Mouse (Mus musculus): ENCODE measurements around the gene Ddhd1. TPM values are rescaled to one million over a fixed set of nuclear protein-coding genes. Genes with fewer than 3 reads are reported as not detected.
"Not testable (repeated sequence)": the region's sequence is repeated elsewhere in the genome, so short reads cannot be mapped to it uniquely, and the experiment has no call there.

The Ddhd1 gene
- total RNA-seq, 2 experiments from 2014 or later = 8.2 to 8.3 TPM

DNA sequence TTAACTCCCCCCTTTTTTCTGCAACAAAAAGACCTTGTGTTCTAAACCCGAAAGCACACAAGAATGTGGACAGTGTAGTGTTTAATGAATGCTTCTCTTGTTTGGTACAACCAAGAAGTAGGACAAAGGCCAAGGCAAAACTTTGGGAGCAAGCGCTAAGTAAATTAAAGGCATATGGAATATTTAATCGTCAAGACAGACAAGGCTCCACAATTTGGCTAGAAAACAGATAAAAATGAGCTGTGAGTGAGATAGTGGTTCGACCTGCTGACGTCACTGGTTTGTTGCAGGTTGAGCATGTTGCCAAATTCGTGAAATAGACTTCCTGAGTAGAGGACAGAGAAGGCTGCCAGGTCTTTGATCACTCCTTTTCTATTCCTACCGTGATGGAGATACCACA lies 69.5 kb downstream of the Ddhd1 start:
- DNase-seq (ENCODE audit: low spot score) = no peak
- intact Hi-C loops (cut with DNase I) = no loop called here

DNA sequence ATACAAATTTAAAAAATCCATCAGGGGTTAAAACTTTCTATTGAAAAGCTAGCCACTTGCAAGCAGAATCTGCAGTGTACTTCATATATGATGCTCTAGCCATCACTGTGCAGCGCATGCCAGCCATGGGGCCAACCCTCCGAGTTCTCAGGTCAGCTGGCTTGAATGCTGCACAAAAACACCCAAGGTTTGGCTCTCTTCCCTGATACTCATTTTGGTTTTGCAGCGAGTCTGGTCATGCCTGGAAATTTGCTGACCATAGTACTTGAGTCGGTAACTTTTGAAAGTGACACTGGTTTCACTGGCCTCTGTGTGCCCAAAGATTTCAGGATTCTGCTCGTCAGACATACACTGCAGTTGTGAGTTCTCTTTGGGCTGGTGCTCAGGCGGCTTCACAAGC lies 70.4 kb downstream of the Ddhd1 start:
- DNase-seq (ENCODE audit: low spot score) = no peak

GRCm38 (mm10) chr14:45583494-45584027 lies 74.4 kb downstream of the Ddhd1 start:
- intact Hi-C loops (cut with DNase I) = no loop called here
- DNase-seq (ENCODE audit: low spot score) = no peak

More for the DNA sequence above, 70.4 kb downstream of the Ddhd1 start:
- intact Hi-C loops (cut with DNase I) = no loop called here

DNA sequence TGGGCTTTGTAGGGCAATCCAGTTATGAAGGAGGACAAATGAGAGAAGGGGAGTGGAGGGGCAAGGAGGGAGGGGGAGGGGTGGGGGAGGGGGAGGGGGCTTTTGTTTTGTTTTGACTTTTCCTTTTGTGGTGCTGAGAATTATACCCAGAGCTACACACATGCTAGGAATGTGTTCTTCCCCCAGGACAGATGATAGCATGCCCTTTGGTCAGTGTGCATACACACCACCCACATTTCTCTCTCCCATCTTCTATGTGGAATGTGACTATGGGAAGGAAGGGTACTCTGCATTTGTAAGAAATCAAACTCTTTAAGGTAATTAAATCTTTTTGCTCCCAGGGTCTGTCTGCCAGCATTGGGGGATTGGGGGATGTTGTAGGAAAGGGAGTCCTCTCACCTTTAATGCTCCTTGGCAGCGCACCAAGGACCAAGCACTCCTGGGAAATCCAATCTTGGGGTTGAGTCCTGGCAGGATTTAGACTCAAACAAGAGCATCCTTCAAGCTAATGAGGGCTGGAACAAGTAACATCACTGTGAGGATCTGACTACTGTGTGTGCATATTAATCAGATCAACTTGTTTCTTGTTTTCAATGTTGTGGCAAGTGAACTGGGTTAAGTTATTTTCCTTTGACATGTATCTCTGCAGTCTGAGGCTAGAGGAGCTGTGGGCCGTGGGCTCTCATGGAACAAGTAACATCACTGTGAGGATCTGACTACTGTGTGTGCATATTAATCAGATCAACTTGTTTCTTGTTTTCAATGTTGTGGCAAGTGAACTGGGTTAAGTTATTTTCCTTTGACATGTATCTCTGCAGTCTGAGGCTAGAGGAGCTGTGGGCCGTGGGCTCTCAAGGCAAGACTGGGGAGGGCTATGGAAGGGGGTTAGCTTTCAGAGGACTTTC lies 76.8 kb downstream of the Ddhd1 start:
- DNase-seq (ENCODE audit: low spot score); intact Hi-C loops (cut with DNase I): not testable (repeated sequence)

DNA sequence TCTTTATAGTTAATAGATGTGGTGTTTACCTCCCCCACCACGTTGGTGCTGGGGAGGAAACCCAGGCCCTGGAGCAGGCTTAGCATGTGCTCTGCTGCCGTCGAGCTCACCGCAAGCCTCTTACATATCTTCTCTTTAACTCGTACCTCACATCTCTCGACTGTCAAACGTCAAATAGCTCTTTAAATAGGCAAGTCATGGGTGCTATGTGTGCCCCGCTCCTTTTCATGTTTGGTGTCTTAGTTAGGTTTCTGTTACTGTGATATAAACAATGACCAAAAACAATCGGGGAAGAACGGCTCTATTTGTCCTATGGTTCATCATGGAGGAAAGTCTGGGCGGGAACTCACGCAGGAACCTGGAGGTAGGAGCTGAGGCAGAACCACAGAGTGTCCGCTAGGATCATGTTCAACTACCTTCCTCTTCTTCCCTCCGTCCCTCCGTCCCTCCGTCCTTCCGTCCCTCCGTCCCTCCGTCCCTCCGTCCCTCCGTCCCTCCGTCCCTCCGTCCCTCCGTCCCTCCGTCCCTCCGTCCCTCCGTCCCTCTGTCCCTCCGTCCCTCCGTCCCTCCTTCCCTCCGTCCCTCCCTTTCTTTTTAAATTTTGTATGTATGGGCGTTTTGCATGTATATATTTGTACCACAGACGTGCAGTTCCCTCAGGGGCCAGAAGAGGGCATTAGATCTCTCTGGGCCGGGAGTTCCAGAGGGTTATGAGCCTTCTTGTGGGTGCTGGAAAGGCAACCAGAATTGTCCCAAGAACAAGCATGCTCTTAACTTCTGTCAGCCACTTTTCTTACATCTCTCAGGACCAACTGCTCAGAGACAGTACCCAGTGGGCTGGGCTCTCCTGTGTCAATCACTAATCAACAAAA lies 91.6 kb downstream of the Ddhd1 start:
- intact Hi-C loops (cut with DNase I) = loop anchor here (2.0 to 5.0 kb wide), 3 partner anchors 36 to 206 kb away; no protein-coding TSS in a partner anchor
- DNase-seq (ENCODE audit: low spot score) = no peak

DNA sequence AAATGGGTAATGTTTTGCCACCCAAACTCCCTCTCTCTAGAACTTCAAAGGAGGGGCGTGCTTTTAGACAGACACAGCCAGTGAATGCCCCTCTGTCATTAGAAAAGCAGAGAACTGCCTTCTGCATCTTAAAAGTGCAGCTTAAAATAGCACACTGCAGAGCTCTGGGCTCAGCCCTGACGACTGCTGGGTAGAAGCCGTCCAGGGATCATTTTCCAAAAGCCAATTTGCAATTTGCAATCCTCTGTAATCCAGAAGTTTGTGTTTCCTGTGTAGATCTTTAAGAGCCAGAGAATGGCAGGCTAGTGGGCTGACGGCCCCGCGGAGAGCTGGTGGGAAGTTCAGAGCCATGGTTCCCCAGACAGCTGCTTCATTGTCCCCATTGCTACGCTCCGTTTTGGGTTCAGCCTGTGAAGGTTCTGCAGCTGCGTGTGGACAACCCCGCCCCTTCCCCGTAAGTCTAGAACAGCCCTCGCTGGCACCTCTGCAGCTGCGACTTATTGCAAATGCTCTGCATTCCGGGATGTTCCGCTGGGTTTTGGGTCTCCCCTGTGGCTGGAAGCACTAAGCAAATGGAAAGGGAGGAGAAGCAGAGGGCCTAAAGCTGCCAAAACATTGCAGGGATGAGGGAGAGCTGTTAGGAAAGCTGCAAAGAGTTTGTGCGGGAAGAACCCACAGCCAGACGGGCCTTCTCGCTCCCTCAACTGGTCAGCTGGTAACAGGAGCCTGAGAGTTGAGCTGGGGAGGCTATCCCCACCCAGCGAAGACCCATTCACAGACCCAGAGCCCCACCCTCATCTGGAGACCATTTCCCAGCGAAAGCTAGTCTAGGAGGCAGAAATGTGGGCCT lies 92.5 kb downstream of the Ddhd1 start:
- peak; percentile 27 for DNase-seq (ENCODE audit: low spot score)
- intact Hi-C loops (cut with DNase I) = loop anchor here (2.0 to 5.0 kb wide), 3 partner anchors 37 to 207 kb away; no protein-coding TSS in a partner anchor

DNA sequence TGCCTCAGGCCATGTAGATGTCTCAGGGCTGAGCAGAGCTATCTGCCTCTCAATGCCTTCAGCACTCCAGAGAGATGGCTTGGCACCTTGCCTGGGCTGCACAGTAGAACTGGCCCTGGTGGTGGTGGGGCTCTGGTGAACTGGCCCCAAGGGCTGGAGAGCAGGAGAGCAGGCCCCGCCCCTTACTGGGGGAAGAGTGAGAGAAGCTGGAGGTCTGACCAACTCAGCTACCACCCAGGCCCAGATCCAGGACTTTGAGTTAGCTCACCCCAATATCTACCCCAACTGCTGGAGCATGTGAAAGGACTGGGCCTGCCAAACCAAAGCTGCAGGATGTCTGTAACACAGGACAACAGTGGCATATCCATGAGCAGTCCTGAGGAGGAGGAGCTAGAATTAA lies 94.4 kb downstream of the Ddhd1 start:
- DNase-seq (ENCODE audit: low spot score) = peak; percentile 44
- intact Hi-C loops (cut with DNase I) = no loop called here

- DNase-seq (ENCODE audit: low spot score) = peak; percentile 54
- intact Hi-C loops (cut with DNase I) = no loop called here
Observed at GRCm38 (mm10) chr14:45561681-45562080, 96.3 kb downstream of the Ddhd1 start.

- no peak for DNase-seq (ENCODE audit: low spot score)
- intact Hi-C loops (cut with DNase I) = no loop called here
Observed at GRCm38 (mm10) chr14:45559018-45559417, 98.9 kb downstream of the Ddhd1 start.

DNA sequence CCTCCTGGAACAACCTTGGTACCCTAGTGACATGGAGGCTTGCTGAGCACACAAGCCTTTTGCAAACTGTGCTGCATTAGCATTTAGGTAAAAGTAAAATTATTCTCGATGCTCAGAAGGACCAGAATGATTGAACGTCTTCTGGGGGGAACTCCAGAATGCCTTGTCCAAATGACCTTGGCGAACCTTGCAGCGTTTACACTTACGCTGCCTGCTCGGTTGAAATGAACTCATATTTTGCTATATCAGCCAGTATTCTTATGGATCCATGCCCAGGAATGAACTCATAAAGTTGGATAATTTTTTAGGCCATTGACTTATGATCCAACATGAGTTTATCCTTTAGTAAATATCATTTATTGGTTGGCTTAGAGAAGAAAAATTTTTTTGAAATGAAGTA lies 103.6 kb downstream of the Ddhd1 start:
- DNase-seq (ENCODE audit: low spot score) = peak; percentile 14

GRCm38 (mm10) chr14:45553854-45554253 lies 104.1 kb downstream of the Ddhd1 start:
- intact Hi-C loops (cut with DNase I) = no loop called here
- DNase-seq (ENCODE audit: low spot score) = peak; percentile 57

More for the DNA sequence above, 103.6 kb downstream of the Ddhd1 start:
- intact Hi-C loops (cut with DNase I) = no loop called here

DNA sequence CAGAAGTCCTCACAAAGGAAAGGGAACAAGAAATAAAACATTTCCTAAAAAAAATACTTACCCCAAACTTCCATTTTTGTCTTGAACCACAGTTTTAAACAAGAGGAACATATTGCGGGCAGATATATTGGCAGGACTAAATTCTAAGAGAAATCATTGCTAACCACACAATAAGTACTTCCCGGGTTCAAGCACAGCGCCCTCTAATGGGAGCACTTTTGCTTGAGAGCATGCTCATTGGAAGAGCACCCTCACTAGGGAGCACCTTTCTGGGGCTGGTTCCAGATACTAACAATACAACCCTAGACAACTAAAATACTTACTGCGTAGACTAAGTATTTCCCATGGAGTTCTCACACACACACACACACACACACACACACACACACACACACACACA lies 105.5 kb downstream of the Ddhd1 start:
- DNase-seq (ENCODE audit: low spot score) = no peak
- intact Hi-C loops (cut with DNase I) = no loop called here

DNA sequence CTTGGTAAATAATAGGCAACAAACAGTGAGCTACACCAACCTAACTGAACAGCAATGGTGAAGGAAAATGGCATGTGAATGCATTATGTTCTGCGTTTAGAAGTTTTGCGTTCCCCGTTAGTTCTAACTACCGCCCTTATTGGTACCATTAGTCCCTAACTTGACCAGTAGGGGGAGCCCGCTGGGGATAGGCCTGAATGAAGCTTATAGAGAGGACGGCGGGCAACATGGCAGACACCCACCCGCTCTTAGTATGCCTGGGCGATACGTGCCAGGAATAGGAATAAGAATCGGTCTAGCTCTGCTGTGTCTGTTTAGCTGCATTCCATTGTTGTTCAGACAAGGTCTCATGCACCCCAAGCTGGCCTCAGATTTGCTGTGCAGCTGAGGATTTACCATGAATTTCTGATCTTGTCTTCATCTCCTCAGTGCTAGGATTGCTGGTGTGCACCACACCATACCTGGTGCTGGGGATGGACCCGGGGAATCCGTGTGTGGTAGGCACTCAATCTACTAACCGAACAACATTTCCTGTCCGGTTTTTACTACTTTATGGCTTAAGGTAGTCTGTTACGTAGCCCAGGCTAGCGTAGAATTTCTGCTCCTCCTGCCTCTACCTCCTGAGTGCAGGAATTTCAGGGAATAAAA lies 106.7 kb downstream of the Ddhd1 start:
- DNase-seq (ENCODE audit: low spot score) = no peak
- intact Hi-C loops (cut with DNase I) = no loop called here

GRCm38 (mm10) chr14:45550010-45550647 lies 107.8 kb downstream of the Ddhd1 start:
- peak; percentile 6 for DNase-seq (ENCODE audit: low spot score)
- intact Hi-C loops (cut with DNase I) = no loop called here

DNA sequence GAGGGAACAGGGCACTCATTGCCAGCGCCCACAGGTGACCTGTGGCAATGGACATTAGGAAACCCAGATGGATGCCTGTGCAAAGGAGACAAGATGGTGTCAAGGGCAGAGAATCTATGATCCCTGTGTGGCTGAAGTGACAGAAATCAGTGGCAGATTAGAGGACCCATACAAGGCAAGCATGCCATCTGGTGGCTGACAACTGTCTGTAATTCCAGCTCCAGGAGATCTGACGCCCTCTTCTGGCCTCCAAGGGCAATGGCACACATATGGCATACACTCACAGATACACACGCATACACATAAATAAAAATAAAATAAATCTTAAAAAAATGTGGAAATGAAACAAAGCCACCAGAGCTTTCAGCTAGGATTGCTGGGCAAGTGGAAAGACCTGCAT lies 109.8 kb downstream of the Ddhd1 start:
- intact Hi-C loops (cut with DNase I) = no loop called here
- DNase-seq (ENCODE audit: low spot score) = no peak

DNA sequence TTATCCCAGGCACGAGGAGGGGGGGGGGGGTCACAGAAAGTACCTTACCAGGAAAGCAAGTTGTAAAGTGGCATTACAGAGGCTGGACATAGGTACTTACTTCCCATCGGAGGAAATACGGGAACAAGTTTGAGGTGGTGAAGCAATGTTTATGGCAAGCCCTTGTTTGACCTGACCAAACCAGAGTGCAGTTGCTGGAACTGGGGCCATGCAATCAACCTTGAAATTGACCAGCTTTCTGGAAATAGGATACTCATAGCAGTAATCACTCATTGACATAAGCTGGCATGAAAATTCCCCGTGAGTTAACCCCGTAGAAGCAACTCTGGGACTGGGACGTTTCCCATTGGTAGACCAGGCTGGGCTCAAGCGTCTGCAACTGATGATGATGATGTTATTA lies 113.0 kb downstream of the Ddhd1 start:
- no peak for DNase-seq (ENCODE audit: low spot score)
- intact Hi-C loops (cut with DNase I) = loop anchor here (5.0 kb wide), 1 partner anchor 57 kb away; no protein-coding TSS in a partner anchor

- intact Hi-C loops (cut with DNase I) = loop anchor here (5.0 kb wide), 1 partner anchor 58 kb away; no protein-coding TSS in a partner anchor
Observed at GRCm38 (mm10) chr14:45544026-45544425, 113.9 kb downstream of the Ddhd1 start.

More at GRCm38 (mm10) chr14:45544026-45544425, 113.9 kb downstream of the Ddhd1 start:
- no peak for DNase-seq (ENCODE audit: low spot score)

Measured in heart, postnatal 25 days (tissue).